9 mouse cellular contexts compared by ENCODE assay signal in genomic region chr10:4105676-4106528, GRCm38 (mm10).
DNase-seq lines count a peak whose midpoint lies in the region; ATAC-seq and TF ChIP-seq lines count a peak whose summit lies in the region.
"Had no signal": no experiment of that assay in that cellular context is flagged by ENCODE, and none has a peak within 500 bp of the region (broad histone marks: within the 10 kb centered on the region; RNA-seq: fewer than 3 reads in every experiment).

No protein-coding gene starts in this region.

- ATAC-seq in forebrain, embryonic 16.5 days = peak; percentile 39
- ATAC-seq in frontal cortex, adult (ENCODE audit: low TSS enrichment) = no peak

- peak overlapping the region; percentile 6; the same call in 1 of the 2 replicates for H3K4me3 ChIP-seq in forebrain, embryonic 16.5 days (replicated peaks; ENCODE audit: low read length)
- no peak overlapping the region for H3K4me3 ChIP-seq in myocyte

- no peaks in the 10 kb centered on the region for H3K79me2 ChIP-seq in myocyte (ENCODE audit: control insufficient read depth, insufficient read depth)

- H3K9me3 ChIP-seq in forebrain, embryonic 16.5 days (ENCODE audit: control insufficient read depth, low read length) = no peaks in the 10 kb centered on the region

- no peaks in the 10 kb centered on the region for H3K27me3 ChIP-seq in forebrain, embryonic 16.5 days (replicated peaks; ENCODE audit: control insufficient read depth, insufficient read depth, low read length)
- no peaks in the 10 kb centered on the region for H3K27me3 ChIP-seq in myocyte (ENCODE audit: control insufficient read depth, insufficient read depth, insufficient read length)

- peak overlapping the region; percentile 34 for H3K4me2 ChIP-seq in forebrain, embryonic 16.5 days (ENCODE audit: low read length)
- H3K4me2 ChIP-seq in myocyte (ENCODE audit: low read depth) = peak overlapping the region; percentile 19

- peaks cover 21% of the 10 kb centered on the region for H3K4me1 ChIP-seq in forebrain, embryonic 16.5 days (replicated peaks; ENCODE audit: control insufficient read depth, insufficient read depth, low read length)

- WGBS in forebrain, embryonic 16.5 days = 4% methylated on average over 10 of the region's 10 CpGs

- H3K9ac ChIP-seq in forebrain, embryonic 16.5 days (replicated peaks; ENCODE audit: low read depth, low read length) = peak overlapping the region; percentile 22; the same call in 1 of the 2 replicates

- peak overlapping the region; percentile 53 for H3K27ac ChIP-seq in forebrain, embryonic 16.5 days (ENCODE audit: low read length)
- H3K27ac ChIP-seq: macrophage had no signal

- TF ChIP-seq POLR2A in myocyte (IDR thresholded peaks at IDR 0.05; ENCODE audit: insufficient read length, low read depth) = no peak

- no peaks in the 10 kb centered on the region for H3K36me3 ChIP-seq in forebrain, embryonic 16.5 days (ENCODE audit: control insufficient read depth, insufficient read depth)
- H3K36me3 ChIP-seq in myocyte (ENCODE audit: control insufficient read depth, insufficient read depth) = peaks cover 26% of the 10 kb centered on the region

- DNase-seq in lung, adult 18-20 months = peak; percentile 46 to 71
- DNase-seq in lung, postnatal 14 days = no peak
- DNase-seq in kidney, postnatal 10 days = peak; percentile 50
- no peak for DNase-seq in thymus, postnatal 4 days
- no peak for DNase-seq in urinary bladder, adult 2 months (ENCODE audit: low spot score)

- H3ac ChIP-seq in myocyte (ENCODE audit: control insufficient read depth, insufficient read length) = no peak overlapping the region

TF ChIP-seq in myocyte, 11 proteins besides CTCF, POLR2A, EP300 and RAD21:
- TF ChIP-seq USF1 (IDR thresholded peaks at IDR 0.05; ENCODE audit: low read depth) (peak; percentile 87), POLR2AphosphoS2 (IDR thresholded peaks at IDR 0.05; ENCODE audit: insufficient read length, low read depth) (no peak), MAX (IDR thresholded peaks at IDR 0.05; ENCODE audit: low read depth) (no peak), E2F4 (IDR thresholded peaks at IDR 0.05; ENCODE audit: insufficient read depth) (no peak)

Comparison
In these comparisons a context has a peak if more than half of its experiments do, and no peak if none do; other contexts are left out.
1. DNase-seq: peak in lung, adult 18-20 months (2 of 2) and kidney, postnatal 10 days (single experiment); none in lung, postnatal 14 days (single experiment), thymus, postnatal 4 days (single experiment) and urinary bladder, adult 2 months (single experiment).